Mouse (Mus musculus) left cerebral cortex, adult 6 months (tissue): ENCODE data around the gene Arl6. TPM values are rescaled to one million over a fixed set of nuclear protein-coding genes. Genes with fewer than 3 reads are reported as not detected.

Experiments
- long read RNA-seq, 2 experiments: library from polyadenylated mRNA; unstranded; transcript quantifications; one replicate each; pipeline ENCODE4 v2.0.0; 2019 to 2020
- polyA plus RNA-seq: library from polyadenylated mRNA; unstranded; fragments of <200 nt; fragmentation: Nextera tagmentation; gene quantifications from 2 replicates; pipeline ENCODE4 v1.2.3, GENCODE M21; 2021

The Arl6 gene
- 51.0 and 54.2 TPM in 2 replicates for polyA plus RNA-seq
- long read RNA-seq, experiment 1, transcript Arl6-201 (8 exons, 1,696 nt) = major isoform, 213 of 222 reads
- long read RNA-seq, experiment 1, partial matches to known transcripts = 1 of 222 reads
- long read RNA-seq, experiment 1, other reads (novel, unspliced or antisense) = 8 of 222 reads
- long read RNA-seq, experiment 2, transcript Arl6-201 (8 exons, 1,696 nt) = major isoform, 93 of 101 reads
- long read RNA-seq, experiment 2, partial matches to known transcripts = 6 of 101 reads
- long read RNA-seq, experiment 2, other reads (novel, unspliced or antisense) = 2 of 101 reads

GRCm38 (mm10) chr16:59639102-59639691 is at the start of gene Arl6:
Arl6 (minus strand) TSS chr16:59639391.

GRCm38 (mm10) chr16:59600311-59601251 is 38.6 kb downstream of the Arl6 start, which contains the start of gene Crybg3:
Crybg3 (minus strand) TSS chr16:59600979.

Other genes starting within 250 kb of the Arl6 start
- gene Gabrr3, start 232.1 kb downstream of the Arl6 start, polyA plus RNA-seq = not detected in 2 replicates
- 11.1 and 11.9 TPM in 2 replicates for gene Riox2, start 167.6 kb downstream of the Arl6 start, polyA plus RNA-seq
- 0.83 and 1.2 TPM in 2 replicates for gene Crybg3, start 38.4 kb downstream of the Arl6 start, polyA plus RNA-seq